Mouse (Mus musculus) liver, adult (tissue): ENCODE data around the gene Upf2.

Experiments
- GATA4 ChIP-seq: IDR thresholded peaks from 2 replicates; pipeline ENCODE4 v1.6.1; 2014; ENCODE audit warnings: mild to moderate bottlenecking, low read length; ENCODE audit not compliant: insufficient replicate concordance

Upf2 gene

GRCm38 (mm10) chr2:6085622-6086530 lies 134.6 kb downstream of the Upf2 start:
- TF ChIP-seq GATA4 = no peak

DNA sequence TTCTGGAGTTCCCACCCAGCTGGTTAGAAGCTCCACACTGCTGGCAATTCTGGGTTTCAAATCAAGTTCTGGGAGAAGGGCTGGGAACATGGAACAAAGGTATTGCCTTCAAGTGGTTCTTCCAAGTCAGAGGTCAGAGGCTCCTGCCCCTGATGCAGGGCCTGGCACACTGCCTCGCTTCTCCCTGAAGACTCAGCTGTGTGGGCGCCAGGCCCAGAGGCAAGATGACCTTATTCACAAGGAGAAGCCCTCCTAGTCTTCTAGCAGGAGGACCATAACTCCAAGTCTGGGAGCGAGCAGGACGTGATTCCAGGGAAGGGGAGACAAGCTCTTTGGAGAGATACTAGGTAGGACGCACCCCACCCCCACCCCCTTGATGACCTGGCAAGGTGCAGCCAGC lies 135.9 kb downstream of the Upf2 start:
- no peak for TF ChIP-seq GATA4

- TF ChIP-seq GATA4 = no peak
Observed at GRCm38 (mm10) chr2:6097113-6097716, 145.9 kb downstream of the Upf2 start.

GRCm38 (mm10) chr2:6098924-6099323 lies 147.7 kb downstream of the Upf2 start:
- TF ChIP-seq GATA4 = no peak

- TF ChIP-seq GATA4 = no peak
Observed at GRCm38 (mm10) chr2:6099443-6099842, 148.2 kb downstream of the Upf2 start.

GRCm38 (mm10) chr2:6100027-6100749 lies 148.9 kb downstream of the Upf2 start:
- TF ChIP-seq GATA4 = no peak

GRCm38 (mm10) chr2:6100755-6101154 lies 149.5 kb downstream of the Upf2 start:
- no peak for TF ChIP-seq GATA4

GRCm38 (mm10) chr2:6105437-6105836 lies 154.2 kb downstream of the Upf2 start:
- TF ChIP-seq GATA4 = no peak
